Mouse (Mus musculus) heart, postnatal 0 days (tissue): ENCODE measurements at regions not wholly inside any gene's neighbourhood (a gene's known extent, or its start where the extent isn't known, plus 50 kb on each side); places are given as distances from the start of the nearest gene placed in this dataset.

Experiments used
- ATAC-seq: fragments of 200-750 bp; cut with Nextera tagmentation; 2 replicates; pipeline ENCODE4 v1.8.0; 2017; ENCODE audit warnings: low read depth, moderate number of reproducible peaks, moderate library complexity; ENCODE audit not compliant: insufficient read depth
- DNase-seq: peaks from one replicate; pipeline ENCODE4 v3.0.0-alpha.2; 2016; ENCODE audit warnings: low spot score
- H3K27ac ChIP-seq: fragments of 300-500 bp; sonication (generic); 2 replicates; pipeline ENCODE4 v1.5.1; 2014; ENCODE audit warnings: low read depth, mild to moderate bottlenecking
- H3K27me3 ChIP-seq: fragments of 300-500 bp; sonication (generic); 2 replicates; pipeline ENCODE4 v1.6.1; 2014; ENCODE audit warnings: low read length, mixed read lengths; ENCODE audit not compliant: control insufficient read depth, insufficient read depth
- H3K36me3 ChIP-seq: fragments of 300-500 bp; sonication (generic); replicated peaks from 2 replicates; pipeline ENCODE4 v1.6.1; 2014; ENCODE audit warnings: low read length, mixed read lengths; ENCODE audit not compliant: control insufficient read depth, insufficient read depth
- H3K4me1 ChIP-seq: fragments of 300-500 bp; sonication (generic); 2 replicates; pipeline ENCODE4 v1.6.1; 2014; ENCODE audit warnings: antibody characterized with exemption; ENCODE audit not compliant: control insufficient read depth, insufficient read depth
- H3K4me2 ChIP-seq: fragments of 300-500 bp; sonication (generic); 2 replicates; pipeline ENCODE4 v1.6.1; 2014; ENCODE audit warnings: low read depth, mild to moderate bottlenecking, low read length, moderate library complexity
- H3K4me3 ChIP-seq: fragments of 300-500 bp; sonication (generic); 2 replicates; pipeline ENCODE4 v1.5.1; 2014; ENCODE audit warnings: low read depth, low read length
- H3K9ac ChIP-seq: fragments of 300-500 bp; sonication (generic); replicated peaks from 2 replicates; pipeline ENCODE4 v1.6.1; 2014; ENCODE audit warnings: low read depth, low read length, mixed read lengths
- H3K9me3 ChIP-seq: fragments of 300-500 bp; sonication (generic); replicated peaks from 2 replicates; pipeline ENCODE4 v1.6.1; 2016; ENCODE audit warnings: low read length; ENCODE audit not compliant: control insufficient read depth
- CTCF ChIP-seq: IDR thresholded peaks from 2 replicates; pipeline ENCODE4 v1.5.1; 2016; ENCODE audit warnings: antibody characterized with exemption, control low read depth, low read depth
- EP300 ChIP-seq: IDR thresholded peaks from 2 replicates; pipeline ENCODE4 v1.6.1; 2016; ENCODE audit warnings: antibody characterized with exemption, low read depth
- WGBS: fragments of 180-500 bp; shearing (Covaris S2); extraction: QIAGEN DNeasy Blood & Tissue Kit; methylation state at CpG from one replicate; pipeline ENCODE4 v1.1.7; 2014; 5-methylcytosine and 5-hydroxymethylcytosine counted together

- H3K9ac ChIP-seq = no peak overlapping the region
- DNase-seq = peak; percentile 17
- no peak overlapping the region for H3K4me2 ChIP-seq
- no peak overlapping the region for H3K4me3 ChIP-seq
- TF ChIP-seq CTCF (peak; percentile 45), EP300 (no peak)
- no peak overlapping the region for H3K27ac ChIP-seq
- H3K4me1 ChIP-seq = no peaks in the 10 kb centered on the region
- H3K36me3 ChIP-seq = no peaks in the 10 kb centered on the region
- no peaks in the 10 kb centered on the region for H3K9me3 ChIP-seq
- no peak for ATAC-seq
- H3K27me3 ChIP-seq = no peaks in the 10 kb centered on the region
- WGBS = 15% methylated on average over 1 of the region's 1 CpGs
These were observed 61.8 kb upstream of the Gm6812 start for GRCm38 (mm10) chrX:68954687-68955086.

- H3K9ac ChIP-seq = no peak overlapping the region
- no peak overlapping the region for H3K27ac ChIP-seq
- no peak overlapping the region for H3K4me2 ChIP-seq
- H3K4me3 ChIP-seq = no peak overlapping the region
- no peaks in the 10 kb centered on the region for H3K4me1 ChIP-seq
- TF ChIP-seq EP300 = no peak
- TF ChIP-seq CTCF = no peak
- DNase-seq (no peak), ATAC-seq (no peak)
- H3K36me3 ChIP-seq = no peaks in the 10 kb centered on the region
- H3K9me3 ChIP-seq = no peaks in the 10 kb centered on the region
- 56% methylated on average over 2 of the region's 2 CpGs for WGBS
- H3K27me3 ChIP-seq = no peaks in the 10 kb centered on the region
These were observed 60.4 kb upstream of the Gm6812 start for GRCm38 (mm10) chrX:68953298-68953697.

- TF ChIP-seq CTCF (peak; percentile 48), EP300 (no peak)
These were observed 57.9 kb upstream of the Gm6812 start for GRCm38 (mm10) chrX:68950730-68951129.

GRCm38 (mm10) chrX:68945741-68946140 lies 52.9 kb upstream of the Gm6812 start:
- no peaks in the 10 kb centered on the region for H3K27me3 ChIP-seq
- no peak for DNase-seq

More at GRCm38 (mm10) chrX:68950730-68951129, 57.9 kb upstream of the Gm6812 start:
- no peaks in the 10 kb centered on the region for H3K9me3 ChIP-seq
- H3K27ac ChIP-seq = no peak overlapping the region
- H3K36me3 ChIP-seq = no peaks in the 10 kb centered on the region
- no peak overlapping the region for H3K4me2 ChIP-seq
- ATAC-seq (no peak), DNase-seq (peak; percentile 25)
- 6% methylated on average over 1 of the region's 1 CpGs for WGBS
- no peak overlapping the region for H3K9ac ChIP-seq
- H3K27me3 ChIP-seq = no peaks in the 10 kb centered on the region
- no peak overlapping the region for H3K4me3 ChIP-seq
- H3K4me1 ChIP-seq = no peaks in the 10 kb centered on the region

More at GRCm38 (mm10) chrX:68945741-68946140, 52.9 kb upstream of the Gm6812 start:
- no peak overlapping the region for H3K9ac ChIP-seq
- TF ChIP-seq EP300 (no peak), CTCF (no peak)
- no peak overlapping the region for H3K4me2 ChIP-seq
- no peaks in the 10 kb centered on the region for H3K9me3 ChIP-seq
- H3K36me3 ChIP-seq = no peaks in the 10 kb centered on the region
- H3K4me3 ChIP-seq = no peak overlapping the region
- H3K4me1 ChIP-seq = no peaks in the 10 kb centered on the region
- no peak for ATAC-seq
- no peak overlapping the region for H3K27ac ChIP-seq
